Mouse (Mus musculus): Measurements from ENCODE around the gene Notch1. TPM values are rescaled to one million over a fixed set of nuclear protein-coding genes. Genes with fewer than 3 reads are reported as not detected.
A peak's percentile ranks its signal among the peaks of the same experiment; 100 is the strongest.

Notch1 gene
- polyA plus RNA-seq, 1 experiment from 2014 or later, result 24.3 TPM

DNA sequence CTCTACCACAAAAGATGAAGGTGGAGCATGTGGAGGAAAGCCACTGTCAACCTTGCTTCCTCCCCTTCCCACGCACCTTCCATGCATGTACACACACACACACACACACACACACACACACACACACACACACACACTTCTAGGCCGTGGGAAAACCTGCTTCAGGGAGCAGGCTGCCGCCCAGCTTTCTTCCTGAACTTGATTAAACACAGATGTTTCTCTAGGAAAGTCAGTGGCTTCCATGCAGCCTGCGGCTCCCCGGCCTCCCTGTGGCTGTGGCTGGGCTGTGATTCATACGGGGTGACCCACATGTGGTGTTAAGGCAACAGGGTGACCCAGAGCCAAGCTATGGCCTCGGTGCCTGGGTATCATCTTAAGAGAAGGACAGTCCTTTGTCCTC is 22.1 kb downstream of the Notch1 start:
- Histone ChIP-seq H3K9ac (ENCODE audit: low read length) (no peak overlapping the region), H3K4me1 (replicated peaks; ENCODE audit: control insufficient read depth, insufficient read depth, low read length) (peaks cover 62% of the 10 kb centered on the region)

DNA sequence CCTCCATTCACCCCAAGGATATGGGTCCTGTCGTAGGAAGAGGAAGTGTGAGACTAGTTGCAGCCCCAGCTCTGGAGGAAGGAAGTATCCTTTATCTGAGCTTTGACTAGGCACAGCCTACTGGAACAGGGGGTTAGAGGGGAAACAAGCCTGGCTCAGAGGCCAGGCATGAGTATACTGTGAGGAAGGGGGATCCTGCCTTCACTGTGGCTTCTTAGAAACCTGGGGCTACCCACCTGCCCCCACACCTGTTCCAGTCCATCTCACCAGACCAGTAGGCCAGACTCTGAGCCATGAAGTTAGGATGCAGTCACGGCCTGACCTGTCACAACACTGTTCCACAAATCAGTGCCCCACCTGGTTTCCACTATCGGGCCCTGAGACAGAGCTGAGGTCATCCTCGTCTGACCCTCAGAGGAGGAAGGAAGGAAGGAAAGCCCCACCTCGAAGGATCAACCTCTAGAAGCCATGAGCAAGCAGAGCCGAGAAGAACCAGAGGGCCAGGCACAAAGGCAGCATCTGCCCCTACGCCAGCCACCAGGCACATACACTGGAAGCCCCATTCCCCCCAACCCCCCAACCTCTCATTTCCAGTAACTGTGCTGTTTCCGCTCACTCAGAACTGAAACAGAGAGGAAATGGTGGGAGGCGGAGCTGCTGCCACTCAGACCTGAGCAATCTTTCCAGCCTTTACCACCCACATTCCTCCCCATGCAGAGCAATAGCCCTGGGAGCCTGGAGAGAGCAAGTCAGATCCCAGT is 23.3 kb downstream of the Notch1 start:
- H3K4me1 ChIP-seq (replicated peaks; ENCODE audit: control insufficient read depth, insufficient read depth, low read length), result peaks cover 67% of the 10 kb centered on the region
- H3K9me3 ChIP-seq (ENCODE audit: control insufficient read depth, low read length), result no peaks in the 10 kb centered on the region
- no peak overlapping the region for H3K4me3 ChIP-seq (ENCODE audit: low read depth, low read length)
- ATAC-seq (replicated peaks; ENCODE audit: low FRiP score, low TSS enrichment, low read depth) (no peak), DNase-seq (ENCODE audit: low spot score) (no peak)
- 0 out of 2 replicates have a peak, but pooled peaks cover 1% of the 10 kb centered on the region for H3K36me3 ChIP-seq (ENCODE audit: control insufficient read depth, insufficient read depth, low read length)
- 0 out of 2 replicates have a peak overlapping the region, but pooled peaks have one; percentile 10 for H3K9ac ChIP-seq (ENCODE audit: low read length)
- no peaks in the 10 kb centered on the region for H3K27me3 ChIP-seq (replicated peaks; ENCODE audit: control insufficient read depth, insufficient read depth, low read length)
- H3K4me2 ChIP-seq (ENCODE audit: low read length), result peak overlapping the region; percentile 16
- peak overlapping the region; percentile 64; the same call in 1 of the 2 replicates for H3K27ac ChIP-seq (ENCODE audit: low read depth)
- WGBS, result 12% methylated on average over 9 of the region's 9 CpGs

More for the DNA sequence above, 22.1 kb downstream of the Notch1 start:
- DNase-seq (ENCODE audit: low spot score) (no peak), ATAC-seq (replicated peaks; ENCODE audit: low FRiP score, low TSS enrichment, low read depth) (no peak; the same call in 1 of the 2 replicates)
- 19% methylated on average over 7 of the region's 7 CpGs for WGBS
- Histone ChIP-seq H3K4me3 (ENCODE audit: low read depth, low read length) (no peak overlapping the region), H3K9me3 (ENCODE audit: control insufficient read depth, low read length) (no peaks in the 10 kb centered on the region), H3K27ac (ENCODE audit: low read depth) (peak overlapping the region; percentile 64), H3K27me3 (replicated peaks; ENCODE audit: control insufficient read depth, insufficient read depth, low read length) (no peaks in the 10 kb centered on the region), H3K36me3 (ENCODE audit: control insufficient read depth, insufficient read depth, low read length) (0 out of 2 replicates have a peak, but pooled peaks cover 8% of the 10 kb centered on the region), H3K4me2 (ENCODE audit: low read length) (peak overlapping the region; percentile 16; the same call in 1 of the 2 replicates)

- H3K9me3 ChIP-seq (ENCODE audit: control insufficient read depth, low read length), result no peaks in the 10 kb centered on the region
- H3K36me3 ChIP-seq (ENCODE audit: control insufficient read depth, insufficient read depth, low read length), result no peaks in the 10 kb centered on the region
- ATAC-seq (replicated peaks; ENCODE audit: low FRiP score, low TSS enrichment, low read depth), result no peak
- H3K4me3 ChIP-seq (ENCODE audit: low read depth, low read length), result no peak overlapping the region
- DNase-seq (ENCODE audit: low spot score), result no peak
- H3K27ac ChIP-seq (ENCODE audit: low read depth), result no peak overlapping the region
- H3K27me3 ChIP-seq (replicated peaks; ENCODE audit: control insufficient read depth, insufficient read depth, low read length), result no peaks in the 10 kb centered on the region
- no peak overlapping the region for H3K4me2 ChIP-seq (ENCODE audit: low read length)
- H3K9ac ChIP-seq (ENCODE audit: low read length), result no peak overlapping the region
- H3K4me1 ChIP-seq (replicated peaks; ENCODE audit: control insufficient read depth, insufficient read depth, low read length), result peaks cover 76% of the 10 kb centered on the region
- WGBS, result 64% methylated on average over 4 of the region's 4 CpGs
Measured at GRCm38 (mm10) chr2:26490760-26491301, 25.6 kb downstream of the Notch1 start.

- H3K36me3 ChIP-seq (ENCODE audit: control insufficient read depth, insufficient read depth, low read length), result peaks cover 14% of the 10 kb centered on the region
- H3K9ac ChIP-seq (ENCODE audit: low read length), result no peak overlapping the region
- no peak for ATAC-seq (replicated peaks; ENCODE audit: low FRiP score, low TSS enrichment, low read depth)
- peak overlapping the region; percentile 70; the same call in 1 of the 2 replicates for H3K27ac ChIP-seq (ENCODE audit: low read depth)
- no peak for DNase-seq (ENCODE audit: low spot score)
- no peaks in the 10 kb centered on the region for H3K27me3 ChIP-seq (replicated peaks; ENCODE audit: control insufficient read depth, insufficient read depth, low read length)
- peaks cover 63% of the 10 kb centered on the region for H3K4me1 ChIP-seq (replicated peaks; ENCODE audit: control insufficient read depth, insufficient read depth, low read length)
- no peaks in the 10 kb centered on the region for H3K9me3 ChIP-seq (ENCODE audit: control insufficient read depth, low read length)
- 0 out of 2 replicates have a peak overlapping the region, but pooled peaks have one; percentile 2 for H3K4me2 ChIP-seq (ENCODE audit: low read length)
- H3K4me3 ChIP-seq (ENCODE audit: low read depth, low read length), result no peak overlapping the region
- WGBS, result 51% methylated on average over 9 of the region's 9 CpGs
Measured at GRCm38 (mm10) chr2:26488535-26489135, 27.8 kb downstream of the Notch1 start.

DNA sequence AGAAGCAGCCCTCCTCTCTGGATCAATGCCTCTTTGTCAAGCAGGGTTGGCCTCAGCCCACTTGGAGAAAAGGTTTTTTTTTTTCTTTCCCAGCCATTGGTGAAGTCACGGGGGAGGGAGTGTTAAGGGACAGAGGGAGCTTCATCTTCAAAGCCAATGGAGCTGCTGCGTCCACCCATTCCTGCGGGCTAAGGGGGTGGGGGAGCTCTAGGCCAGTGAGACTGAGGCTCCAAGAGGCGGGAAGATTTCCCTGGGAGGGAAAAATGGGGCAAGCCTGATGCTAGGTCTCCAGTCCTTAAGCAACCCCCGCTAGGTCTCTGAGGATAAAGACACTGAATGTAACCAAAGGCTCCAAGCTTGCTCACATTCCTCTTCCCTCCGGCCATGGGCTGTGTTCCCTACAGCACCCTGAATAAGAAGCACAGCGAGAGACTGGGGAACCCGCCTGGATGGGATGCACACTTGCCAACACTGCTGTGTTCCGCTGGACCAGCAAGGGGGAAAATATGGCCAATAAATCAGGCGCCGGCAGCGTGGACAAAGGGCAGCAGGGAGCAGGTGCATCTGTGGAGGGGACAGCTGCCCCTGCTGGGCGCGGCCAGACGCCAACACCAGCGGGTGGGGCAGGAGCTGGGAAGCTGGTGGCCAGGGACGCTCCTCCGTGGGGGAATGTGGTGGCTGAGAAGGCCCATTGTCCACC is 29.0 kb downstream of the Notch1 start:
- H3K4me1 ChIP-seq (replicated peaks; ENCODE audit: control insufficient read depth, insufficient read depth, low read length), result peaks cover 60% of the 10 kb centered on the region
- no peak overlapping the region for H3K9ac ChIP-seq (ENCODE audit: low read length)
- H3K9me3 ChIP-seq (ENCODE audit: control insufficient read depth, low read length), result no peaks in the 10 kb centered on the region
- H3K27me3 ChIP-seq (replicated peaks; ENCODE audit: control insufficient read depth, insufficient read depth, low read length), result no peaks in the 10 kb centered on the region
- peak overlapping the region; percentile 20; the same call in 1 of the 2 replicates for H3K4me2 ChIP-seq (ENCODE audit: low read length)
- no peak overlapping the region for H3K4me3 ChIP-seq (ENCODE audit: low read depth, low read length)
- DNase-seq (ENCODE audit: low spot score), result no peak
- peaks cover 14% of the 10 kb centered on the region for H3K36me3 ChIP-seq (ENCODE audit: control insufficient read depth, insufficient read depth, low read length)
- WGBS, result 37% methylated on average over 18 of the region's 18 CpGs
- peak overlapping the region; percentile 70 for H3K27ac ChIP-seq (ENCODE audit: low read depth)
- ATAC-seq (replicated peaks; ENCODE audit: low FRiP score, low TSS enrichment, low read depth), result no peak

- no peak overlapping the region for H3K9ac ChIP-seq (ENCODE audit: low read length)
Measured at GRCm38 (mm10) chr2:26486835-26487321, 29.6 kb downstream of the Notch1 start.

DNA sequence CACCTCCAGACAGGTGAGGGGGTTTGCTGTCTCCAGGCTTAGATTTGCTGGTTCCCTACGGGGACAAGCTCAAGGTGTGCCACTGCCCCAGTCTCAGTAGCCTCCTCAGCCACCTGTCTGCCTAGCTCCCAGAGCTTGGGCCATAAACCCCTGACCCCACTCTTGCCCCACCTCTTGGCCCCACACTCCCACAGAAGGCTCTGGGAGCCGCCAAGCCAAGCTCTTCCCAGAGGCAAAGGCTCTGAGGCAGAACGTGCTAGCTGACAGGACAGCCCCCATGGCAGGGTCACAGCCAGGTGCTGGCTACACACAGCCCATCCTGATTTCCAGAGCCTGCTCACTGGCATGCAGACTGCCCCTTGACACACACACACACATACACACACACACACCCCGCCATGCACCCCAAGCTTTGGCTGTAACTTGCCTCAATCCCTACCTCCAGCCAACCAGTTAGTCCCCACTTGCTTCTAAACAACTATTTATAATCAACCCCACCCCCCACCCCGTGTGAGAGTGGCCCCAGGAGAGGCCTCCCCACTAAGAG is 30.1 kb downstream of the Notch1 start:
- no peak overlapping the region for H3K4me3 ChIP-seq (ENCODE audit: low read depth, low read length)
- no peaks in the 10 kb centered on the region for H3K27me3 ChIP-seq (replicated peaks; ENCODE audit: control insufficient read depth, insufficient read depth, low read length)
- DNase-seq (ENCODE audit: low spot score) (no peak), ATAC-seq (replicated peaks; ENCODE audit: low FRiP score, low TSS enrichment, low read depth) (no peak)
- 32% methylated on average over 5 of the region's 5 CpGs for WGBS
- H3K9me3 ChIP-seq (ENCODE audit: control insufficient read depth, low read length), result no peaks in the 10 kb centered on the region
- no peak overlapping the region for H3K4me2 ChIP-seq (ENCODE audit: low read length)
- H3K36me3 ChIP-seq (ENCODE audit: control insufficient read depth, insufficient read depth, low read length), result peaks cover 20% of the 10 kb centered on the region
- peaks cover 58% of the 10 kb centered on the region for H3K4me1 ChIP-seq (replicated peaks; ENCODE audit: control insufficient read depth, insufficient read depth, low read length)
- peak overlapping the region; percentile 70; the same call in 1 of the 2 replicates for H3K27ac ChIP-seq (ENCODE audit: low read depth)
- no peak overlapping the region for H3K9ac ChIP-seq (ENCODE audit: low read length)

More at GRCm38 (mm10) chr2:26486835-26487321, 29.6 kb downstream of the Notch1 start:
- H3K4me1 ChIP-seq (replicated peaks; ENCODE audit: control insufficient read depth, insufficient read depth, low read length), result peaks cover 60% of the 10 kb centered on the region
- H3K4me3 ChIP-seq (ENCODE audit: low read depth, low read length), result no peak overlapping the region
- peaks cover 15% of the 10 kb centered on the region for H3K36me3 ChIP-seq (ENCODE audit: control insufficient read depth, insufficient read depth, low read length)
- H3K27me3 ChIP-seq (replicated peaks; ENCODE audit: control insufficient read depth, insufficient read depth, low read length), result no peaks in the 10 kb centered on the region
- DNase-seq (ENCODE audit: low spot score), result no peak
- WGBS, result 31% methylated on average over 3 of the region's 3 CpGs
- H3K4me2 ChIP-seq (ENCODE audit: low read length), result no peak overlapping the region
- H3K9me3 ChIP-seq (ENCODE audit: control insufficient read depth, low read length), result no peaks in the 10 kb centered on the region
- peak overlapping the region; percentile 70 for H3K27ac ChIP-seq (ENCODE audit: low read depth)
- ATAC-seq (replicated peaks; ENCODE audit: low FRiP score, low TSS enrichment, low read depth), result no peak

DNA sequence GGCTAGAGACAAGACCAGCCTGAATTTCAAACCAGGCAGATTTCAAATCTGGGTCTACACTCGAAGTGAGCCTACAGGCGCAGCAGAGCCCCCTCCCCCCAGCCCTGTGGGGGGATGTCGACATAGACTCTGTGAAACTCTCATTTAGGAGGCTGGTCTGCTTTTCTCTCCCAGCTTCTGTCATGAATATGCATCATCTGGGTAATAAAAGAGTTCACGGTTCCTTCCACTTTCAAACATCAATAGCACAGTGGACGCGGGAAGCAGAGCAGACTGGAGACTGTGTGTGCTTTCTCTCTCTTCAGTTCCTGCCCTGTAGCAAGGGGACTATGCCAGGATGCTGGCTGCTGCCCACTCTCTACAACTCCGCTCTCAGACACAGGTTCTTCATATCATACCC is 30.8 kb downstream of the Notch1 start:
- Histone ChIP-seq H3K27ac (ENCODE audit: low read depth) (no peak overlapping the region), H3K4me3 (ENCODE audit: low read depth, low read length) (no peak overlapping the region), H3K4me1 (replicated peaks; ENCODE audit: control insufficient read depth, insufficient read depth, low read length) (peaks cover 52% of the 10 kb centered on the region), H3K4me2 (ENCODE audit: low read length) (no peak overlapping the region), H3K9ac (ENCODE audit: low read length) (no peak overlapping the region), H3K36me3 (ENCODE audit: control insufficient read depth, insufficient read depth, low read length) (peaks cover 26% of the 10 kb centered on the region), H3K9me3 (ENCODE audit: control insufficient read depth, low read length) (no peaks in the 10 kb centered on the region), H3K27me3 (replicated peaks; ENCODE audit: control insufficient read depth, insufficient read depth, low read length) (no peaks in the 10 kb centered on the region)
- WGBS, result 23% methylated on average over 7 of the region's 7 CpGs
- no peak for ATAC-seq (replicated peaks; ENCODE audit: low FRiP score, low TSS enrichment, low read depth)
- DNase-seq (ENCODE audit: low spot score), result no peak

Data from intestine, embryonic 14.5 days (tissue).